Mouse (Mus musculus): Measurements from ENCODE around the gene Ccdc162.
A peak's percentile ranks its signal among the peaks of the same experiment; 100 is the strongest.

Gene Ccdc162

GRCm38 (mm10) chr10:41635276-41636033, 81.0 kb downstream of the Ccdc162 start:
- no peak for DNase-seq (ENCODE audit: low read depth, low spot score)

DNA sequence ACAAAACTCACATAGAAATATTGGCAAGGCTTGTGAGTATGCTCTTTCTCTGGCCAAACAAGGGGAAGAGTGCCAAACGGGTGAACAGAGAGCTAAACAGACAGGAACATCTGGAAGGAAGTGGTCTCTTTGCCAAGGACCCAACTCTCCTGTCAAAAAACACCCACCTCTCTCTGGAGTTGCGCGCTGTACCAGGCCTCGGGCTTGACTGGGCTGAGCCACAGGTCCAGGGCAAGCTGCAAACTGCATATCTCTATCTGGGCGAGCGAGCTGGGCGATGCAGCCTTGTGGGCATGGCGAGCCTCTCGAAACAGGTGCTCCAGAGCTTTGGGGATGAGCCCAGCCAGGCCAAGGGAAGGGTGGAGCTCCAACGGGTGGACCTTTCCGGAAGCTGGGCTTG, 82.6 kb downstream of the Ccdc162 start:
- no peak for DNase-seq (ENCODE audit: low read depth, low spot score)

DNA sequence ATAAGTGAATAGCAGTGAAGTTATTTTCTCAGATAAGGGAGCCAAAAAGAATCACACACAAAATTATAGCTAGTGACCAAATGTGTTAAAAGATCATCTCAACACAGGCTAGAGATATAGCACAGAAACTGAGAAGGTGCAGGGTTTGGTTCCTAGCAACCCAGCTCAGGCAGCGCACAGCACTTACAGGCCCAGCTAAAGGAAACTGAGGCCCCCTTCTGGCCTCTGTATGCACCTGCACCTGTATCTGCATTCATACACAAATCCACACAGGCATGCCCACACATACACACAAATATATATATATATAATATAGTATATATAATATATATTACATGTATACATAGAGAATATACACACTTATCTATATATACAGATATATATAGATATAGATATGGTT, 84.4 kb downstream of the Ccdc162 start:
- no peak for DNase-seq (ENCODE audit: low read depth, low spot score)

DNA sequence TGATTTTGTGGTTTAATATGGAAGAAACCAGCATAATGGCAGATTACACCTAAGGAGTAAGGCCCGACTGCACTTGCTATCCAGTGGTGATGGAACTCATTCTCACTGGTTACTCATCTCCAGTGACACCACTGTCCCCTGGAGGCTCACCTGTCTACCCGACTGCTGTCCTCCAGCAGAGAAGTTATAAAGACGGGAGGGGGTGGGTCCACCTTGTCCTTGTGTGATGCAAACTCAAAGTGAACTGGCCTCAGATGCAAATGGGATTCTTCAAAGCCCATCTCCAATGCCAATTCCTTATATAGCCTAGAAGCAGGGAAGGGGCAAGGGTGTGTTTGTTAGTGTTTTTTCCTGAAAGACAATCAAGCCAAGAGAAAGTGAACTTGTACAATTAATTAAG, 89.4 kb downstream of the Ccdc162 start:
- no peak for DNase-seq (ENCODE audit: low read depth, low spot score)

DNA sequence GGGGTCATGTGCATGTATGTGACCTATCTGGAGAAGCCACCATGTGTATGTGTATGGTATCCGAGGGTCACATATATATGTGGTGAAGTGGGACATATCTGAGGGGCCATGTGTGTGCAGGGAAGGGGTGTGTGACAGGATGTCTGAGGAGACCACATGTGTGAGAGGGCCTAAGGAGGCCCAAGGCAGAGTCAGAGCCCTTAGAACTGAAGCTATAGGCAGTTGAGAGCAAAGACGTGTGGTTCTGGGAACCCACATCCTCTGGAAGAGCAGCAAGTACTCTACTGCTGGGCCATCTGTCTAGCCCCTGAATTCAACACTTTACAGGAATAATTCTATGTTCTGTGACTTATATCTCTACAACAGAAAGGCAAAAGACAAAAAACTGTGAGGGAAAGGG, 96.4 kb downstream of the Ccdc162 start:
- DNase-seq (ENCODE audit: low read depth, low spot score), result no peak

DNA sequence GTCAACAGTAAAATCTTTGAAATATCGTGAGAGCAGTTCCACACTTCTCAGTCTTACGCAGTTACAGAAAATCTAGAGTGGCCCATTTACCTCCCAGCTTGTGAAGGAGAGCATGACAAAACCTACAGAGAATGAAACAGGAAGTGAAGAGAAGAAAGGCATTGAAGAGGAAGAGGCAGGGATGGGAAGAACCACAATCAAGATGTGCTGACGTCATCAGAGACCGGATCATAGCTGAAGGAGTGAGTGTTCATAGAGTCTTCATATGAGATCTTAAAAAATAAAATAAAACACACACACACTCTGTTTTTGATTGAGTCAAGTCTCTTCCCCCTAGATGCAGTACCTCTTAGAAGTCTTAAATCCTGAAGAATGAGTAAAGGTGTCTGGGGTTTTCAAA, 100.9 kb downstream of the Ccdc162 start:
- no peak for DNase-seq (ENCODE audit: low read depth, low spot score)

- no peak for DNase-seq (ENCODE audit: low read depth, low spot score)
These were observed 104.5 kb downstream of the Ccdc162 start for GRCm38 (mm10) chr10:41611941-41612340.

DNA sequence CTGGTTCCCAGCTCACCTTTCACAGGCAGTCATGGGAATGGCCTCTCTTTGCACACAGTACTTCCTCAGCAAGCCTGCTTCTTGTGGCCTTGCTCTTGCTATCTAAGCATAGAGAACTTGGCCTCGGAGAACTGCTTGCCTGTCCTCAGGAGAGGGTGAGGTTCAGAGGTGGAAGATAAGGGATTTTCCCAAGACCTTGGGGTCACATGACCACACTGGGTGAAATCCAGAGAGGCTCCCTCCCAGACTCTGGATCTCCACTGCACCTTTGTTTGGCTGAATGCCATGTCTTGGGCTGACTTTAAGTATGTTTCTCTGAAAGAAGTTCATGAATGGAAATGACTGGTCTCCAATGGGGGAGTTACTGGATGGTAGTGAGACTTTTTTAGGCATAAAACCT, 107.0 kb downstream of the Ccdc162 start:
- no peak for DNase-seq (ENCODE audit: low read depth, low spot score)

DNA sequence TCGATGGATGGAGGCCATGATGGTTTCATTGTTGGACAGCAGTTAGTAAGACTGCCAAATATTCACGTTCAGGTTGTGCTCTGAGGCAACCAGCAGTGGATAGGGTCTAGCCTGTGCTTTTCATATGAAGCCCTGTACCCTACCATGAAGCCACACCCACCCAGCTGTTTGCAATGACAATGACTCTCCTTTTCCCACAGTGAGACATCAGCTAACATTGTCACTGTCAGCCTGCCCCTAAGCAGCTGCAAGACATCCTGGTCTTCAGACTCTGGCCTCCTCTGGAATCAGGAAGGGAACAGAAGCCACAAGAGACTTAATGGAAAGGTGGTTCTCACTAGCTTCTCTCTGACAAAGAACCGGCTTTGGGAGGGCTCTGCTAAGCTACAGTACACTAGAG, 107.9 kb downstream of the Ccdc162 start:
- DNase-seq (ENCODE audit: low read depth, low spot score), result no peak

- no peak for DNase-seq (ENCODE audit: low read depth, low spot score)
These were observed 113.8 kb downstream of the Ccdc162 start for GRCm38 (mm10) chr10:41602667-41603066.

DNA sequence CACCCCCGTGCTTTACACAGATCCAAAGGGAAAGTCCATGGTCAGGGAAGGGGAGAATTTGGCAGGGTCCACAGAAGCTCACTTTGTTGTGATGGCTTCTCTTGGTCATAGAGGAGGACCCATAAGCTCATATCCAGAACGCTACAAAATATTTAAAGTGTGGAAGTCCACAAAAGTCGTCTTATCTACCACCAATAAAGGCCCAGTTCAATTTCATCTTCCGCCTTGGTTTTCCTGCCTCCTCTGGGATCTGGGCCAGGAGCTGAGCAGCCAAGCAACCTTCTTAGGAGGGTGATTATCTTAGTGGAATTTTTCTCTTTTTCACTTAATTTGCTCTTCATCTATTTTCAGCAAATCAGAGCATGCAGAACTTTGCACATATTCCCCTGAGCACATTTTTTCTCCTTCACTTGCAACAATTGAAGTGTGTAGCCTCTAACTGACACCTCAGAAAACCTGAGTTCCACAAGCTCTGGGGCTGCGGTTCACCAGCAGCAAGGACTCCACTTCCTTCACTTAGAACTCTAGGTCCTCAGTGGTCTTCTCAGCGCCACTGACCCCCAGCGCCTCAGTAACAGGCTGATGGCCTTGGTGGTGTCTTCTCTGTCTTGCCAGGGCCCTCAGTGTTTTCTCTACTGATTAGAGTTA, 114.4 kb downstream of the Ccdc162 start:
- no peak for DNase-seq (ENCODE audit: low read depth, low spot score)

GRCm38 (mm10) chr10:41601302-41601701, 115.1 kb downstream of the Ccdc162 start:
- no peak for DNase-seq (ENCODE audit: low read depth, low spot score)

DNA sequence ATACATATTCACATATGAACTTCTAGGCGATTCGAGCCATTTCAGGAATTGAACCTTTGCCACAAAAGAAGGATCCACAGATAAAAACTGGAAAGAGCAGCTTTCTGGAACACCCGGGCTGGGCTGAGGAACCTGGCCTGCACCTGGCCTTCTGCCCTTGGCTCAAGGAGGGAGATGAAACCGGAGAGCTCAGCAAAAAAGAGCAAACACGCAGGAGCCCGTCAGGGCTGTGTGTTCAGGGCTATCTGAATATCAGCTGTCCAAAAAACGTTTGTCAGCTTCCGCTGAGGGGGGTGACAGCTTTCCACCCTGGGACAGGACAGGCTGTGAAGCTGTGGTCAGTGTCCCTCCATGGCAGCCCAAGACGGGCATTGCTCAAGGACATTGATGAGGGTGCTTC, 117.4 kb downstream of the Ccdc162 start:
- no peak for DNase-seq (ENCODE audit: low read depth, low spot score)

DNA sequence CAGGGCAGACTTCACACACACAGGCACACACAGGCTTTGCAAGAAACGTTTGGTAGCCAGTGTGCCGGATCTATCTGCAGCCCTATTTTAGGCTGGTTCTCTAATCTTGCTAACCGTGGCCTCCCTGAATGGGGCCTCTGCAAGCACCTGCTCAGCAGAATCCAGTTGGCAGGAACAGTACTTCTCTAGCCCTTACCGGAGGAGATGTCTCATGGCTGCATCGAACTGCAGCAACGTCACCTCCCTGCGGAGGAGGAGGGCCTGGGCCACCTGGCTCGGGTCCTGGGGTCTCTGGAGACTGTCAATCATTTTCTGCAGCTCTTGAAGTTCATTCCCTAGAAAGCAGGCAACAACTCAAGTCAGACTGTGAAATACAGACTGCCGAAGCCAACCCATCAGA, 118.2 kb downstream of the Ccdc162 start:
- DNase-seq (ENCODE audit: low read depth, low spot score), result no peak

DNA sequence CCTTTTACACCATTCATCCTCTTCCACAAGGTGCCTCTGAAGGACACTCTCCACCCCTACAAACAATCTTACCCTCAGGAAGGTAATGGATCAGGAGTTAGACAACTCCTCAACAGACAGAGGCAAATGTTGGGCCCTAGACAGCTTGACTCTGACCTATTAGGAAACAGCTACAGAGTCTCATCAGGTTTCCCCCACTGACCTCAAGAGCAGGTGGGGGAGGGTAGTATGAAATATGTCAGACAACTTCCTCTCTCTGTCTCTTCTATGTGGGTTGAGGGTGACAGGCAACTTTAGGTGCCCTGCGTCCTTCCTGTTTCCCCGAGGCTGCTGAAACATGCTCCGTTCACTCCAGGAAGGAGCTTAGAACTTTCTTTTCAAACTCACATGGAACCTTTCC, 120.9 kb downstream of the Ccdc162 start:
- no peak for DNase-seq (ENCODE audit: low read depth, low spot score)

DNA sequence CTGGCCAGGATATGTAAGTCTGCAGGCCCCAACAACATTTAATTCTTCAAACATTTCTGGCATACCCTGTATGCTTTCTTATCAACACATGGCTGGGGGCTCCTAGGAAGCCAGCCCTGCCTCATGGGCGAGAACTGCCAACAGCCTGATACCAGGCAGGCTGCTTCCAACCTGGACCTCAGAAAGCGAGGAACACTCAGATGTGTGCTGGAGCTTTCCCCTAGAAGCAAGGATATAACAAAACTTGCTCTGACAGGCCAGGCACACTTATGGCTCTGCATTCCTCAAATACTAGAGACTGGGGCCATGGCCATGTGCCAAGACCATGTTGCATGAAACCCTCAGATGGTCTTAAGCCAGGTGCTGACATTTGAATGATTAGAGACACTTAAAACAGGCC, 121.5 kb downstream of the Ccdc162 start:
- DNase-seq (ENCODE audit: low read depth, low spot score), result no peak

DNA sequence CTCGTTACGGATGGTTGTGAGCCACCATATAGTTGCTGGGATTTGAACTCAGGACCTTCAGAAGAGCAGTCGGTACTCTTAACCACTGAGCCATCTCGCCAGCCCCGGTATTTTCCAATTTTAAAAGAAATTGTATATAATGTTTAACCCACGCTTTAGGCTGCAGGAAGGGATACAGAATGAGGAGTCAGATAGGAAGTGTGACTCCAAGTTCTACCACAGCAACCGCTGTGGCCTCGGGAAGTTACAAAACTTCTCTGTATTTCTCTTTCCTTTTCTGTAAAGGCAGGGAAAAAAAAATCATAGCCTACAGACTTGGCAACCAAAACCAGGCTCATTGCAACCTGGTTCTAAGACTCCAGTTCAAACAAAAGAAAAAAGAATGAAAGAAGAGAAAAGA, 122.0 kb downstream of the Ccdc162 start:
- DNase-seq (ENCODE audit: low read depth, low spot score), result no peak

- DNase-seq (ENCODE audit: low read depth, low spot score), result no peak
These were observed 127.8 kb downstream of the Ccdc162 start for GRCm38 (mm10) chr10:41588616-41589015.

- DNase-seq (ENCODE audit: low read depth, low spot score), result peak; percentile 13
These were observed 129.2 kb downstream of the Ccdc162 start for GRCm38 (mm10) chr10:41586947-41587852.

DNA sequence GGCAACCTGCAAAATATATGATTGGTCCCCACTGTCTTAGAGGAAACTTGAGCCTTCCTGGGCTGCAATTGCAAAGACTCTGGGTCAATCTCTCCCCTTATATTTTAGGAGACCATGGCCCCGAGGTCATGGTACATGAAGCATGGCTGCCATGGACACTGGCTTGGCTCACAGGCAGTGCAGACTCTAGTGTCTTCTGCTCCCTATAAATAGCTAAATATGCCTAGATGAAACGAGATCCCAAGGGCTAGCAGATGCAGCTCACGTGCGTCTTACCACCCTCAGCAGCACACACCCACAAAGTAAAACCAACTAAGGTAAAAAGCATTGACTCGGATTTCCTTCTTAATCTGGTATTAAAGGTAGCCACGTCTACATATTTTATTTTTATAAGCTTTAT, 133.1 kb downstream of the Ccdc162 start:
- no peak for DNase-seq (ENCODE audit: low read depth, low spot score)

- DNase-seq (ENCODE audit: low read depth, low spot score), result no peak
These were observed 133.5 kb downstream of the Ccdc162 start for GRCm38 (mm10) chr10:41582901-41583361.

DNA sequence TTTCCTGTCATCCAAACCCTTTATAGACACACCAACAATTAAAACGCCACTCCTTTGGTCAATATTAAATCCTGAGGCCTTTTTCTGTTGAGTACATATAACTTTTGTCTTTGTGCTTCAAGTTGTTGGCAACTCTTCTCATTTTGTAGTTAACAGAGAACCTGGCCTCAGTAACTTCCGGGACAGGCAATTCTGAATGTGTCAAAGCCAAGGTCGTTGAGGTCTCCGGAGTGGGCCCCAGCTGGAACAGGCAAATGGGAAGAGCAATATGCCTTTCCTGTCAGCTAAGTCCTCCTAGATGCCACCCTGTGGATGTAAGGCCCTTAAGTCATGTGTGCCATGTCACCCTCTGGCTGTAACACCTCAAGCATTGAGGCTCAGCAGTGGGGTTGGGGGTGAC, 136.0 kb downstream of the Ccdc162 start:
- no peak for DNase-seq (ENCODE audit: low read depth, low spot score)

Measured in retina, postnatal 7 days (tissue).